Mouse (Mus musculus) cerebral cortex, adult 2 months (tissue): ENCODE results near the gene Fzd9.

Experiments used
- WGBS: fragments of 180-500 bp; shearing (Covaris S2); methylation state at CpG from one replicate; pipeline ENCODE4 v1.1.7; 2018; 5-methylcytosine and 5-hydroxymethylcytosine counted together

Gene Fzd9

DNA sequence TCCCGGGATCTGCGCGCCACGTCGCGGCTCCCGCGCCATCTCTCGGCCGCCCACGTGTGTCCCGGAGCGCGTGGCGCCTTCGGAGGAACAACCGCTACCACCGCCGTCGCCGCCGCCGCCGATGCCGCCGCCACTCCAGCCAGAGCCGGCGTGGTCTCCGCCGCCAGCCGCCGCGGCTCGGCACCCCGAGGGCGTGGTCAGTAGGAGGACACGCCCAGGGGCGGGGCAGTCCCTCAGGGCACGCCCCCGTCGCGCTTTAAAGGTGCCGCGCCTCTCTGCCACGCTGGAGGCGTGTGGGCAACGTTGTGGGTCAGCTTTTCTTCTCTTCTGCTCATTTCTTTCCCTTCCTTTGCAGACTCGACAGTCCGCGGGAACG is at the start of gene Fzd9:
Gene Fzd9, minus strand, starts transcription at position 152 of the 376 bp plus-strand sequence.
- WGBS, result 1% methylated on average over 51 of the region's 51 CpGs

DNA sequence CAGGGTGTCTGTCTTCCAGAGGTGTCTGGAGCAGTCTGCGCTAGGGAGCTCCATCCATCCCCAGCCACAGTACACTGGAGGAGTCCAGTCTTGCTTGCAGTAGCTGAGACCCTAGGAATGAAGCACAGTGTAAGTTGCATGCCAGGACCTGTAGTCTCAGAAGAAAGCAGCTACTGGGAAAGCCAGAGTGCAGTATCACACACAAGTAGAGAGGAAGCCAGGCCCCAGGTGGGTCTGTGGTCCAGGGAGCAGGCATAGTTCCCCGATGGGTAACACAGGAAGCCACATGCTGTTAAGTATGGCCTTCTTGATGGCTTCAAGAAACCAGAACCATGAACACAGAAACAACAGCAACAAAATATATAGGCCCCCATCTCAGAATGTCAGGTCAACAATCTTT is 41.0 kb upstream of the Fzd9 start:
- WGBS, result 85% methylated on average over 2 of the region's 2 CpGs

DNA sequence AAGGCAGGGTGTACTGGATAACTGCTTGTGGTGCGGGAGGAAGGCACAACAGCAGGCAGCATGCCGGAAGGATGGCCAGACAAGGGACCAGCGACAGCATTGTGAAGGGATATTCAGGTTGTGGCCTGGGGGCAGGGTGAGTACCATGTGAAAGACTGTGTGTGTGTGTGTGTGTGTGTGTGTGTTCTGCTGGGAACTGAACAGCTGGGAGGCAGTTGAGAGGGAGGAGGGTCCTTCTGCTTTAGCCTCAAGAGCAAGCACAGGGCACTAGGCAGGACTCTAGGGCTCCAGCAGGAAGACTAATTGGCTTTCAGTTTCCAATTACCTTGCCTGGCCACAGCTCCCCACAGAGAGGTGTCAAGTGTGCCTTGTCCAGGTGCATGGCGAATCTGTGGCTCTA is 40.2 kb upstream of the Fzd9 start:
- 75% methylated on average over 4 of the region's 4 CpGs for WGBS

DNA sequence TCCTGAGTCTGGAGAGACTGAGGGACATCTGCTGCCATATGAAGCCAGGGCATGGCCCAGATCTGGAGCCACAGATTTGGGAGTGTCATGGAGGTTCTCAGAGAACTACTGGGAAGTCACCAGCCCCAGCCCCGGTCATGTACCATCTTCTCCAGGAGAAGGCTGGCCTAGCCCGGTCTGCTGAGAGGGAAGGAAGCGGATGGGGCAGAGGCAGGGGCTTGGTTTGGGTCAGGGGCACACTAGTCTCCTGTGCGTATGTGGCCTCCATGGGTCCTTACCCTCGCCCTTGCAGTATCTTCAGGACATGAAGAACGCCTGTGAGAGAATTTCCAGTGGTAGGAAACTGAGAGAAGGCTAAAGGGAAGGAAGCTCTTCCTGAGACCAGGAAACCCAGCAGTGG is 39.7 kb upstream of the Fzd9 start:
- WGBS, result 92% methylated on average over 6 of the region's 6 CpGs

DNA sequence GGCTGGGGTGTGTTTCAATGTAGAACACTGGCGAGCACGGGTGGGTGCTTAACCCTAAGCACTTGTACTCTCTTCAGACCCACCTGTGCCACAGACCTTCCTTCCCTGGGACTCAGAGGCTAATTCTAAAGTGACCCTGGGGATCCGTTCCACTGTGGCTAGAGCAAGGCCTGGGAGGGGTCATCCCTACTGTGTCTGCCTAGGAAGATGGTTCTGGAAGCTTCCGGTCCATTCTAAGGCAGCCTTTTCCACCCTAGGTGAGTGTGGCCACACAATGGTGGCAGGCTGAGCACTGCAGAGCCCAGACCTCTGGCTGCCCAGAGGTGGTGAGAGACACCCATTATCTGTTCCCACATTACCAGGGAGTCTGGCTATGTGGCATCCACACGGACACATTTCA is 35.9 kb upstream of the Fzd9 start:
- WGBS, result 89% methylated on average over 5 of the region's 5 CpGs

DNA sequence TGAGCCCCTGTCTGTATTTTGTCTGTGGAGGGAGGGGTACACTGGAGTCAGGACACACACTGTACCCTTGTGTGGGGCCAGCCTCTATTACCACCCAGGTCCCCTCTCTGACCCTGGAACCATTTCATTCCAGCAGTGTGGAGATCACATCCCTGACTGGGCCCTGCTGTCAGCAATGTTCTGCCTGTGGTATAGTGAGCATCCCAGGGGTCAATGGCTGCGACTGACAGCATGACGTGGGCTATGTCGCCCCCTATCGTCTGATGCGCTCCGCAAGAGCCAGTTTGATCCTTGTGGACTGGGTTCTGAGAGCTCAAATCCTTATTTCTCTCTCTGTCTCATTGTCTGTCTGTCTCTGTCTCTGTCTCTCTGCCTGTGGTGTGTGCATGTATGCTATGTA is 35.2 kb upstream of the Fzd9 start:
- WGBS, result 16% methylated on average over 6 of the region's 6 CpGs

DNA sequence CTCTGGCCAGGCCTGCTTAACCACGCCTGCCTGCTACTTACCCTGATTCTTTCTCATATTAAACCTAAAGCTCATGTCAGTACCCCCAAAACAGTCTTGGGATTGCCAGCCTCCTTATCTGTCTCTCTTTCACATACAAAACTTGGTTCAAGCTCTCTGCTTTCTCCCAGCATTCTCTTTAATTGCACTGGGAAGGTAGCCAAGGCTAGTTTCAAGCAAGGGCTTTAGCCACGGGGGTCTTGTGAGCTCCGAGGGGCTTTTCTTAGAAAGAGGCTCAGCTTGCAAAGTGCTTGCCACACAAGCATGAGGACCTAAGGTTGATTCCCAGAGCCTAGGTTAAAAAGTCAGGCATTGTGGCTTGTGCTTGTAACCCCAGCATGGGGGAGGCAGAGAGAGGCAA is 34.2 kb upstream of the Fzd9 start:
- 58% methylated on average over 3 of the region's 3 CpGs for WGBS

DNA sequence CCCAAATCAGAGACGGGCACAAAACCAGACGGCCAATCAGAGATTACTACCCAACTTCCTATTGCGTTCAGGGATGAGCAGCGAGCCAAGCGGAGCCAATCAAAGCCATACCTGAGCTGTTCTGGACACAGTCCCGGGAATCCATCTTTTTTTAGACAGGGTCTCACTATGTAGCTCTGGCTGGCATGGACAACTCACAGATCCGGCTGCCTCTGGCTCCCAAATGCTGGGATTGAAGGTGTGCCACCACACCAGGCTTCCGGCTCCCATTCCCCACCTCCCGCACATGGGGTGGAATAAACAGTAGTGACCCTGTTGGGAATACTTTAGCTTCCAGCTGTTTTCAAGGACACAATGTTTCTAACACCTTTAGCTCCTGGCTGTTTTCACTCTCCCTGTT is 29.2 kb upstream of the Fzd9 start:
- 61% methylated on average over 9 of the region's 9 CpGs for WGBS

DNA sequence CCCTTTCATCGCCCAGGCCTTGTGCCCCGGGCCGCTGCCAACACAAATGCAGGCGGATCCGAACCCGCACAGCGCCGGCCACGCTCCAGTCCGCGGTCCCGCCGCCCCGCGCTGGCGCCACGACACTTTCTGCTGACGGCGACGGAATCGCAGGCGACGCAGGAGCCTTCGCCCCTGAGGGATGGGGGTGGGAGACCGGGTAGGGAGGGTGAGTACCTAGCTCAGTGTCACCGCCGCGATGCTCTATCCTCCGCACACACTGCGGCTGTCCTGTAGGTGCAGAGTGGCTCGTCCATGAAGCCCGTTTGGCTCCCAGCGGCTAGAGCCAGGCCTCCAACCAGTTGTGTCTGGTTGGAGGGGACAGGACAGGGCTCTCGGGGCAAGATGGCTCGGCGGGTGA is 25.6 kb upstream of the Fzd9 start:
- 13% methylated on average over 36 of the region's 36 CpGs for WGBS

DNA sequence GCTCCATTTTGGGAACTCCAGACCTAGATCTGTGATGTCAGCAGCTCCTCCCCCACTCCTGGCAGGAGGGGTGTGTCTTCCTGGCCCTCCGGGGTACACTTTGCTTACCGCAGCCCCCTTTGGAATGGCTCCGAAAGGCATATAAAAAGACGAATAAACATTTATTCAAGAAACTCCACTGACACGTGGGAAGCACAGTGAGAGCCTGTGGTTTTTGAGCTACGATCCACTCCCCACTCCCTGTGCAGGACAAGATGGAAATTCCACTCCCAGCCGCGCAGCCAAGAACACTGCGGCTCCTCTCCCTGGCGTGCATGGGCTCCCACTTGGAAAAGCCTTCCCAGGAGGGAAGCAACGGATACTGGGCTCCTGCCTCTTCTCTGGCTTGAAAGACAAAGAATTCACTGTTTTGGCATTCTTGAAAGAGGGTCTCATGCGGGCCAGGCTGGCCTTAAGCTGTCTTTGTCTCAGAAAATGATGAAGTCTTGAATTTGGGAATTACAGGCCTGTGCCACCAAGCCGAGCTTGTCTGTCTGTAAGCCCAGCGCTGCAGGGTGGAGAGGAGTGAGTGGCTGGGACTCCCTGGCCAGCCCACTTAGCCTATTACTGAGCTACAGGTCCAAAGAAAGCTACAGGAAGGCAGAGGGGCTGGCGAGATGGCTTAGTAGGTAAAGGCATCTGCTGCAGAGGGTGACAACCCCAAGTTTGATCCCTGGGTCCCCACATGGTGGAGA is 23.8 kb upstream of the Fzd9 start:
- WGBS, result 32% methylated on average over 15 of the region's 15 CpGs

DNA sequence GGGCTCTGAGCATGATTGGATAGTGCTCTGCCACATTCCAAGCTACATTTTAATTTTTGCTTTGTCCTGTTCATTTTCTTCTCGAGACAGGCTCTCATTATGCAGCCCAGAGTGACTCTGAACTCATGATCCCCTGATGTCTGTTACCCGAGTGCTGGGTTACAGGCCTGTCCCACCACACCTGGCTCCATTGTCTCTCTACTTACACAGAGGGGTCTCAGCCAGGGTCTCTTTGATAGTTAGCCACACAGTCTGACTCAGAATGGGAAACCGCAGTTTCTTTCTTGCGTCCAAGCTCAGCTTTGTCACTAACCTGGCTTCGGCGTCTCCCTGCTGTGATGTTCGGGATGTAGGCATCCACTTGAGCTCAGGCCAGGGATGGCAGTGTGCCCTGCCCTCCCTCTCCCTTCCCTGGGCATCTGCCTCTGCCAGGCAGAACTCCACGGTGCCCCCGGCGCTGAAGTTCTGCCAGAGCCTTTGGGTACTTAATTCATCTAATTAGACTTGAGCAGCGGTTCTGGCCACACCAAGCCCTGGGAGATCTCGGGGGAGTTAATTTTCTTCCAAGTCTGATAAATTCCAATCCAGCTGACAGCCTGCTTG is 20.6 kb upstream of the Fzd9 start:
- whole genome bisulfite sequencing, result 46% methylated on average over 12 of the region's 12 CpGs

DNA sequence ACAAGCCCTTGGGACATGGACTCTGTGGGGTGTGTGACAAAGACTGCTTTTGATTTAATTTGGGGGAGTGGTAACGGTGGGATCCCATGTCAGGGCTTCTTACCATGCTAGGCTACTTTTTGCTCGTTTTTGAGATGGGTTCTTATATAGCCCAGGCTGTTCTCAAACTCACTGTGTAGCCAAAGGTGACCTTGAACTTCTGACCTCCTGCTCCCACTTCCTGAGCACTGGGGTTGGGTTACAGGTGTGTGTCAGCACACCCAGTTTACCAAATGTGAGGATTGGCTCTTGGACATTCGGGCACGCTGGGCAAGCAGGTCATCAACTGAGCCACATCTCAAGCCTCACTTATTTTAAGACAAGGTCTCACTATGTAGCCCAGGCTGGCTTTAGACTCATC is 19.3 kb upstream of the Fzd9 start:
- 90% methylated on average over 4 of the region's 4 CpGs for WGBS

DNA sequence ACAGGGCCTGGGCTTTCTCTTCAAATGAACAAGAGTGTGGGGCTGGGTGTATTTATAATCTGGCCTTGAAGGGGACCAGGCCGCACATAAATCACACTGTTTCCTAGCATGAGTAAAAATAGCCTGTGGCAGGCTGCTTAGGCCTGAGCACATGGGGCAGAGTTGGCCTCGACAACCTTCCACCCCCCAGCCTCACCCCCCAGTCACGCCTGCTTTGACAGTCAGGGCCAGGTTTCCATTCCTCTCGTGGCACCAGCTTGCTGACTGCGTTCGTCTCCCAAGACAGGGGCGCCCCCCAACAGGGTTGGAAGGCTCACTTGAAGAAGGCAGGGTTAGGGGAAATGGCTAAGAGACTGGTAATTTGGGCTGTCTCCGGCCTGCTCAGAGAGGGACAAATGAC is 18.4 kb upstream of the Fzd9 start:
- WGBS, result 91% methylated on average over 8 of the region's 8 CpGs

DNA sequence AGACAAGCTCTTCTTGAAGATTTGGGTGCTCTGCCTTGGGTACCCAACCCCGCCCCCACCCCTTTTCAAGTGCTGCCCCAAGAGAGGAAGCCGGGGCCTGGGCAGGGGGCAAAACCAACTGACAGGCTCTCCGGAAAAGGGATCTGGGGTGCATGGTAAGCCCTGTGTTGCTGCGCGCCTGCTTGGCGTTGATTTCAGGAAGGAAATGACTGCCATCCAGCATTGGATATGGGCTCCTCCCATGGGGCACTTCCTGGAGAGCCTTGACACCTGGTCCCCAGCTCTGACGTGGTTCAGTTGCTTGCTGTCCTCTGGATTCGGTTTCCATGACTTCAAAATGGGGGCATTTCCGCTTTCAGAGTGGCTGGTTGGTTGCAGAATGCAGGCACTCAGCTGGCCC is 13.5 kb upstream of the Fzd9 start:
- 50% methylated on average over 9 of the region's 9 CpGs for WGBS

DNA sequence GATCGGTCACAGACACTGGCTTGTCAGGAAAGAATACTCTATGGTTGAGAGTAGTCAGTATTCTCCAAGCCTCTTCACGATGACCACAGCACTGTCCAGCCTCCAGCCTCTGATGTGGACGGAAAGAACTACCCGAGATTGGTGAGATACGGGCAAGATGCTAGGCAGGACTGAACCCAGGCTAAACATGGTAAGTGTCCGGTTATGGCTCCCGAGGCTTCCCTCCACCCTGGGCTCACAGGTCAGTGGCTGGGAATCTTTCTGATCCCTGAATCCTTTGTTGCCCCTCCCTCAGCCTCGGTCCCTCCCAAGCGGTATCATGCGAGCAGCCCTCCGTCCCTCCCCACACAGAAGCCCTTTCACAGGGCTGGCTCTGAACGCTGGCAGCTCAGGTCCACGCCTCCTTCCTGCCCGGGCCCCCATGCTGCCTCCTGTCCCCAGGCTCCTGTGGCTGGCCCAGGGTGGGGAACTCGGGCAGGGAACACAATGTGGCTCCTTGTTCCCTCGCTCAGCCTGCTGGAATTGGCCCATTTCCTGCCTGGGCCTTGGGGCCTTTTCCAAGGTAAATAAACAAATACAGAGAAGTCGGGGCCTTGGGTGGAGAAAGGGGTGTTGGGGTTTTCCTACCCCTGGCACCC is 13.0 kb upstream of the Fzd9 start:
- WGBS, result 27% methylated on average over 17 of the region's 17 CpGs

DNA sequence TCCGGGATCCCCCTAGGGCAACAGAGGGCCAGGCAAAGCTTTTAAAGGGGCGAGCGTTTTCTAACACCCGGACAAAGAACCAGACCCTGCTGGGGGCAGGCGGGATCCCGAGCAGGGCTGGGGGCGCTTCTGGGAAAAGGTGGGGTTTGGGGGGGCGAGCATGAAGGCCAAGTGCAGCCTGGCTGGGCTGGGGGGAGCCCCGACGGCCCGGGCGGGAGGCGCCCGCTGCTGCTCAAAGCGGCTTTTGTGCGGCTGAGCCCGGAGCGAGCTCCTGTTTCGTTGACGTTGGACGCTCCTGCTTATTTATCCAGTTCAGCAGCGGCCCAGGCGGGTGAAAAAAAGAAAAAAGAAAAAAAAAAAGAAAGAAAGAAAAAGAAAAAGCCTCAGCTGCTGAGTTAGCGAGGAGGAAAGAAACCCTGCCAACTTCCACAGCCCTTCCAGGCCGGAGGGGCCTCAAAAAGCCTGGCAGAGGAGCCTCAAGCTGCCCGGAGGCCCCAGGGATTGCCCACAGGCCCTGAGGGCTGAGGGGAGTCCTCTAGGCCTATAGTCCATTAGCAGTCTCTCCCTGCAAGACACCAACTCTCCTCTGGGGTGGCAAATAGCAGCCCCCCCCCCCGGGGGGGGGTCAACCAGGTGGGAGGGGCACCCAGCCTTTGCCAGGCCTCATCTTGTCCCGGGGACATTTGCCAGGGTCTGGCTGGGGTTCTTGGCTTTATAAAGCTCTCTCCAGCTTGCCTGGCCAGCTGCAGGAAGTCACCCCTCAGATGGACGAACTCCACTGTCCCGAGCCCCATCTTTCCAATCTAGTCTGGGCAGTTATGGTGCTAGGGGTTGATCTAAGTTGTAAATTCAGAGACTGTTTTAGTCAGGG is 7.5 kb upstream of the Fzd9 start:
- 24% methylated on average over 30 of the region's 30 CpGs for WGBS

DNA sequence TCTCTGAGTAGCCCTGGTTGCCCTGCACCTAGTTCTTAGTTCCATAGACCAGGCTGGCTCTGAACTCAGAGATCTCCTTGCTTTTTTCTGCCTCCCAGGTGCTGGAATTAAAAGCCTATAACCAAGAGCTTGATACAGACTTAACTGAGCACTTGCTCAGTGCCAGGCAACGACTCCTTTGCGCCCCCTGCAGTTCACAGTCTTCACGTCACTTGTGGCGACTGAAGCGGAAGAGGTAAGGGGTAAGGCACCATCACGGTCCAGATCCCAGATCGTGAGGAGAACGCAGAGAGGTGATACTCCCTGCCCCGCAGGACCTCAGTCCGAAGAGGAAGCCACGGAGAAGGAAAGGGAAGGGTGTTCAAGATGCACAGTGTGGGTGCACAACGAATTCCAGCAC is 6.5 kb upstream of the Fzd9 start:
- 78% methylated on average over 12 of the region's 12 CpGs for WGBS

DNA sequence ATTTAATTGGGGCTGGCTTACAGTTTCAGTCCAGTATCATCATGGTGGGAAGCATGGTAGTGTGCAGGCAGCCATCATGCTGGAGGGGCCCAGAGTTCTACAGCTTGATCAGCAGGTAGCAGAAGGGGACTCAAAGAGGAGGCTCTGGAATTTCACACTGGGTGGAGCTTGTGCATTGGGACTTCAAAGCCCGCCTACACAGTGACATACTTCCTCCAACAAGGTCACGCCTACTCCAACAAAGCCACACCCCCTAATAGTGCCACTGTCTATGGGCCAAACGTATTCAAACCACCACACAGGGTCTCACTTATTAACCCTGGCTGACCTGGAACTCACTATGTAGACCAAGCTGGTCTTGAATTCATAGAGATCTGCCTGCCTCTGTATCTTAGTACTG is 5.1 kb upstream of the Fzd9 start:
- WGBS, result 96% methylated on average over 3 of the region's 3 CpGs

DNA sequence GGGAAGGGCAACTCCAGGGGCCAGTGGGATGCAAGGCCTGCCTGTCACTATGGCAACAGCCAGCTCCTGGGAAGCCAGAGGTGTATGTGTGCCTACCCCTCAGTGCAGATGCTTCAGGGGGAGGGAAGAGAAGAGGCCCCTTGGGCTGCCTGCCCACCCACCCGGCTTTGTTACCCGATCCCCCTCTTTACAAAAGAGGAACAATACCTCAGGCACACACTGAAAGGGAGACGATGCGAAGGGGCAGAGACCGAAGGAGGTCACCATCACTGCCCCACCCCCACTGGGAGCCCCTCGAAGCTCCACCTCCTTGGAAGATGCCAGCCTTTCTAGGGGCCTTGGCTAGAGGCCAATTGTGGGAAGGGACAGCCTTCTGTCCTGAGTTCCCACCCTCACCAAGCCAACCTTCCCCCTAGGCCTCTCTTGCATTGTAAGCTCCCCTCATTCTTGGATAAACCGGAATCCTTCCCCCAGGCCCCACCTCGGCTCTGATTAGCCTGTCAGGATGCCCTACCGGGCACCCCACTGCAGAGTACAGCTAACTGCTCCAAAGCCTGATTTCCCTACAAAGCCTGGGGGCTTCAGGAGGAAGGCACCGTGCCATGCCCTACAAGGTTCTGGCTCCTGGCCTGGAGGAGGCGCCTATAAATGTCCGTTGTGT is 2.8 kb upstream of the Fzd9 start:
- 34% methylated on average over 12 of the region's 12 CpGs for WGBS

DNA sequence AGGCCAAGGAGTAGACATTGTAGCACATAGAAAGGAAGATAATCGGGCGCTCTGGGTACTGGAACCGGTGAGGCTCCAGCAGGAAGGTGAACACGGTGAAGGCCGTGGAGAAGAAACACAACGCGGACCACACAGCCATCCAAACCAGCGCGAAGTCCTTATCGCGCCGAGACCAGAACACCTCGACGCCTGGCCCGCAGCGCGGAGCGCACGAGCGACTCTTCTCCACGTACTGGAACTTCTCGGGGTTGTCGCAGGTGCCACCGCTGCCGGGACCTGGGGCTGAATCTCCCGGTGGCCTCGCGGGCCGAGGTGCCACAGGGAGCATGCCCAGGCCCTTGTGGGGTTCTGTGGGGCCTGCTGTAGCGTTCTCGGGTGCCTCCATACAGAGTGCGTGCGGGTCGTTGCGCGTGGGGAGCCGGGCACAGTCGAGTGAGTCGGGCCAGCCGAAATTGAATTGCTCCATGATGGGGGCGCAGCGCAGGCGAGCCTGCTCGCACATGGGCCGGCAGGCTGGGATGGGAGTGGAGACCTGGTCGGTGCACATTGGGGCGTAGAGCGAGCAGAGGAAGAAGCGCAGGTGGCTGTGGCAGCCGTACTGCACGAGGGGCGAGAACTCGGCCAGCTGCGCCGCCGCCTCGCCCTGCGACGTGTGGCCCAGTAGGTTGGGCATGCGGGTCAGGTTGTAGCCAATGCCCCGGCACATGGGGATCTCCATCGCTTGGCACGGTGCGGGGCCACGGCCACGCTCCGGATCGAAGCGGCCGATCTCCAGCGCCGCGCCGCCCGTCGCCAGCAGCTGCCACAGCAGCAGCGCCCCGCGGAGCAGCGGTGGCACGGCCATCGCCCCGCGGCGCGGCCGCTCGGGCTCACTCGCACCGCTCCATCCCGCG is 598 bp downstream of the Fzd9 start:
- WGBS, result 5% methylated on average over 92 of the region's 92 CpGs
